Mouse (Mus musculus): ENCODE measurements at regions not wholly inside any gene's neighbourhood (a gene's known extent, or its start where the extent isn't known, plus 50 kb on each side); places are given as distances from the start of the nearest gene placed in this dataset.

DNA sequence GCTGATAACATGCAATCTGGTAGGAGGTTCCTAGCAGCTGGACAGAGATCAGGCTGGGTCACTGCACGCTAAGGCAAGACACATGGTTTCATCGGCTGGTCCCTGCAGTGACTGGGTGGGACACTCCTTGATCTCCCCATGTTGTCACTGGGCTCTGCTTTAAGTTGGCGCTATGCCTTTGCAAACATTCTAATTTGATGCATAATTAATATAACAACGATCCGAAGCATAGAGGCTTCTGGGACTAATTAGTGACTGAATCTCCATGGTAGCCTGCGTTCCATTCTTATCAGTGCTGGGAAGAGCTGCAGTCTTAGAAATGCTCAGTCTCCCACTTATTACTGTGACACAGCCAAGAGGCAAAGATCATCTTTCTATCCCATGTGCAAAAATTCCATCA lies 186.8 kb downstream of the Snx19 start:
- TF ChIP-seq CTCF (IDR thresholded peaks at IDR 0.05; ENCODE audit: borderline replicate concordance, insufficient read depth, low read depth, low read length): no peak
- TF ChIP-seq POLR2A (IDR thresholded peaks at IDR 0.05; ENCODE audit: borderline replicate concordance, insufficient read depth, low read length): no peak

Measured in cerebellum, adult 2 months (tissue).